Mouse (Mus musculus) embryonic facial prominence, embryonic 11.5 days (tissue): ENCODE measurements around the gene Nfib. TPM values are rescaled to one million over a fixed set of nuclear protein-coding genes. Genes with fewer than 3 reads are reported as not detected.

Experiments
- ATAC-seq: fragments of 200-750 bp; cut with Nextera tagmentation; replicated peaks from 2 replicates; pipeline ENCODE4 v1.8.0; 2017; ENCODE audit warnings: low read depth; ENCODE audit not compliant: insufficient number of reproducible peaks, low FRiP score, low TSS enrichment
- DNase-seq: peaks from one replicate; pipeline ENCODE4 v3.0.0-alpha.2; 2015; ENCODE audit warnings: low spot score
- H3K27ac ChIP-seq: fragments of 300-500 bp; sonication (generic); replicated peaks from 2 replicates; pipeline ENCODE4 v1.5.1; 2014; ENCODE audit warnings: mild to moderate bottlenecking, low read depth, low read length, control low read depth
- H3K27me3 ChIP-seq: fragments of 300-500 bp; sonication (generic); 2 replicates; pipeline ENCODE4 v1.6.1; 2014; ENCODE audit warnings: mild to moderate bottlenecking, low read length, moderate library complexity, mixed read lengths; ENCODE audit not compliant: control insufficient read depth, insufficient read depth
- H3K36me3 ChIP-seq: fragments of 300-500 bp; sonication (generic); replicated peaks from 2 replicates; pipeline ENCODE4 v1.6.1; 2014; ENCODE audit warnings: low read depth, mild to moderate bottlenecking, low read length, moderate library complexity, mixed read lengths; ENCODE audit not compliant: control insufficient read depth, insufficient read depth
- H3K4me1 ChIP-seq: fragments of 300-500 bp; sonication (generic); 2 replicates; pipeline ENCODE4 v1.6.1; 2014; ENCODE audit warnings: low read length, mixed read lengths; ENCODE audit not compliant: control insufficient read depth, insufficient read depth
- H3K4me2 ChIP-seq: fragments of 300-500 bp; sonication (generic); 2 replicates; pipeline ENCODE4 v1.6.1; 2014; ENCODE audit warnings: low read depth, mild to moderate bottlenecking, control low read depth, low read length, moderate library complexity
- H3K4me3 ChIP-seq: fragments of 300-500 bp; sonication (generic); 2 replicates; pipeline ENCODE4 v1.5.1; 2014; ENCODE audit warnings: low read depth, low read length, control low read depth
- H3K9ac ChIP-seq: fragments of 300-500 bp; sonication (generic); replicated peaks from 2 replicates; pipeline ENCODE4 v1.6.1; 2014; ENCODE audit warnings: mild to moderate bottlenecking, control low read depth, low read length
- H3K9me3 ChIP-seq: fragments of 300-500 bp; sonication (generic); replicated peaks from 2 replicates; pipeline ENCODE4 v1.6.1; 2016; ENCODE audit warnings: mild to moderate bottlenecking, low read length, inconsistent platforms, mixed read lengths; ENCODE audit not compliant: control insufficient read depth
- WGBS: fragments of 180-500 bp; shearing (Covaris S2); extraction: QIAGEN DNeasy Blood & Tissue Kit; methylation state at CpG from one replicate; pipeline ENCODE4 v1.1.7; 2014; 5-methylcytosine and 5-hydroxymethylcytosine counted together
- polyA plus RNA-seq: library from polyadenylated mRNA; unstranded; fragments of >200 nt; fragmentation: Nextera tagmentation; extraction: Ambion mirVana; gene quantifications from 2 replicates; pipeline ENCODE4 v1.2.1, GENCODE M21; 2014

Gene Nfib
- polyA plus RNA-seq: 30.9 and 33.3 TPM in 2 replicates

DNA sequence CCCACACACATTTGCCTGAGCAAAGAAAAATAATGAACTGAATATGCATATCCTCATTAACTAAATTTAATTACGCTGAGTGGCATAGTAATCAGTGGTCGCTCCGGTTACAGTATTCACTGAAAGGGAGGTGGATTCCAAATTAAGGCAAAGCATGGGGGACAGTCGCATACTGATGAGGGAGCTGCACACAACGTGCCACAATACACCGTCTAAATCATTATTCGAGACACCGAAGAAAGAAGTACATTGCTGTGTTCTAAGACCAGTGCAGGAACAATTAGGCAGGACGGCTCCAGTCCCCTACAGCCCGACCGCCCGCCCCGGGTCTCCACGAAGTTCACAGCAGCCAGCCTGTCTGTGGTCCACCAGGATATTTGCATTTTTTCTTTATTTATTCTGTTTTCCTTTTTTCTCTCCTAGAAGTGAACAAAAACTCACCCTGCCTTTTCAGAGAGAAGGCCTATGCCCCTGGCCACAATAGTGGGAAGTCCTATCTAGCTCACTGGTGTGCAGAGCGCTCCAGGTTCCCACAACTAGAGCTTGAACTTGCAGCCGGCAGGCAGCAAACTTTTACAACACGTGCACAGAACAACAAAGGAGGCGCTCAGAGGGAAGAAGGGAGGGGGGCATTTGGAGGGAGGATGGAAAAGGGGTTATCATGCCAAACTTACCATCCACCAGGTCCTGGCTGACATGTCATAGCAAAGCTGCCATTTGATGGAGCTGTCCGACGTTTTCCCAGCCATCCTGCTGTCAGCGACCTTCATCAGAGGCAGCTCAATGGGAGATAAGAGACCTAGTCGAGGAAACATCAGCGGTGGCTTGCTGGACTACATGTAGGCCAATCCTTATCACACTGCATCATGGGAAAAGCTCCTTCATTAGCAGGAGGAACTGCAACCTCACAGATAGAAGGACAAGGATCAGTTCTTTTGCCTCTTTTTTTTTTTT, at the start of gene Nfib:
Gene Nfib (minus strand): TSS at position 910 of the 954 bp plus-strand sequence.
- Histone ChIP-seq H3K36me3 (no peaks in the 10 kb centered on the region), H3K27me3 (no peaks in the 10 kb centered on the region), H3K4me1 (no peaks in the 10 kb centered on the region), H3K4me3 (no peak within 1 kb of the TSS; the same call in 1 of the 2 replicates), H3K4me2 (no peak within 1 kb of the TSS), H3K9me3 (no peaks in the 10 kb centered on the region), H3K9ac (no peak within 1 kb of the TSS), H3K27ac (peak within 1 kb of the TSS; percentile 48)
- DNase-seq (no peak), ATAC-seq (peak; percentile 46)
- WGBS: 59% methylated on average over 23 of the region's 23 CpGs

DNA sequence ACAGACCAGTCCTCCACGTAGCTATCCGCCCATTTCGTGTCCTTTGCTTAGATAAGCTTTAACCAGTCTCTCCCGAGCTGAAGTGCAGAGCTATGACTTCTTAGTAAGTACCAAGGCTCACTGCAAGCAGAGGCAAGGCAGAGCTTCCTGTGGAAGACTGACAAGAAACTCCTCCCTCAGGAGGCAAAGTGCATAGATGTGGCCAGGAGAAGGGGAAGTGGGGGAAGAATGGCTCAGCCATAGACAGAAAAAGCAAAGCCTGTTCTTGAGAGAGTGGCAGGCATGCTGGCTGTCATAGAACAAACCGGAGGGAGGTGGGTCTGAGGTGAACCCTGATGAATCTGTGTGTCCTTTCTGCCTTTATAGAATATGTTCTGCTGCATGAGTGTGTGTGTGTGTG, 30.2 kb upstream of the Nfib start:
- Histone ChIP-seq H3K9me3 (no peaks in the 10 kb centered on the region), H3K4me3 (no peak overlapping the region), H3K36me3 (no peaks in the 10 kb centered on the region), H3K4me1 (no peaks in the 10 kb centered on the region), H3K27ac (no peak overlapping the region), H3K9ac (no peak overlapping the region), H3K27me3 (no peaks in the 10 kb centered on the region), H3K4me2 (no peak overlapping the region)
- 66% methylated on average over 5 of the region's 5 CpGs for WGBS
- DNase-seq (no peak), ATAC-seq (no peak)

DNA sequence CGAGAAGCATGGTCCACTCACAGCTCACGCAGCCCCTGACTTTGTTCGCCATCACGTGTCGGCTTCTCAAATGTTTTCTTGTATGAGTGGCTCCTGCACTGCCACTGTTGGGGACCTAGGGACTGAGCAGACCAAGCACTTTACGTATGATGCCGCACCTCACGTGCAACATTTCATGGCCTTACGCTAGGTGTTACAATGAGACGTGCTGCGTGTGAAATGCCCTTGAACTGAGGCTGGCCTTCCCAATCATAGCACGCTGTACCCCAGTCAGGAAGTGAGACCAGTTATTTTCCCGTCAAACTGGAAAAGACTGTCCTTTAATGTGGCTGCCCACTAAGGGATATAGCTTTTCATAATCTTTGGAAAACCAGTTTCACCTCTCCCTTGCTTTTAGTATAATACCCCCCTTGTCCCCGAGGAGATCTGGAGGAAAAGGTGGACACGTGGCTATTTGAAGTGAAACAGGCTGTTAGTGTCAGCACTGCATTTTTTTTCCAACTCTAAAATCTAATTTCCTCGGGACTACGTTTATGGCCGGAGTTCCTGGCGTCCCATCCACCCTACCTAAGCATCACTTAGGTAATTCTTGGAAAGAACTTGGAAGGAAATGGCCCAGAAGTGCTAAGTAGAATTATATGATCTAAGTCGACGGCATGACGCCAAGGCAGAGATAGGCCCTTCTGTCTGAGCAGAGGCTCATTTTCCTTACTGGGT, 29.4 kb upstream of the Nfib start:
- no peak overlapping the region for H3K27ac ChIP-seq
- no peak overlapping the region for H3K4me3 ChIP-seq
- no peaks in the 10 kb centered on the region for H3K4me1 ChIP-seq
- no peaks in the 10 kb centered on the region for H3K9me3 ChIP-seq
- ATAC-seq: no peak
- H3K36me3 ChIP-seq: no peaks in the 10 kb centered on the region
- H3K4me2 ChIP-seq: no peak overlapping the region
- H3K27me3 ChIP-seq: no peaks in the 10 kb centered on the region
- no peak overlapping the region for H3K9ac ChIP-seq
- 80% methylated on average over 22 of the region's 22 CpGs for WGBS
- DNase-seq: no peak

DNA sequence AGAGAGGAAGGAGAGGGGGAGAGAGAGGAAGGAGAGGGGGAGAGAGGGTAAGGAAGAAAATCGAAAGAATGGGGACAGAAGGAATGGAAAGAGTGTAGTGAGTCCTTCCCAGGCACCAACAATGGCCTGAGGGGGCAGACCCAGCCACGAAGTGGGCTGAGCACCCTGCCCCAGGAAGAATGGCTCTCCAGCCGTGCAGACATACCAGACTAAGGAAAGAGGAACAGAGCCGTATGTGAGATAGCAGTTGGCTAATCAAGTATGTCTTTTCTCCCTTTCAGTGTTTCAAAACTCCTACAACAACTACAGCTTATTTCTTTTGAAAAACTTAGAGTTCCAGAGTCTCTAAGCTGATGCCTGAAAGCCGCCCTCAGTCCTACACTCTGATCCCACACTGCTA, 28.8 kb upstream of the Nfib start:
- Histone ChIP-seq H3K4me2 (no peak overlapping the region), H3K36me3 (no peaks in the 10 kb centered on the region), H3K4me1 (no peaks in the 10 kb centered on the region), H3K4me3 (no peak overlapping the region), H3K9ac (no peak overlapping the region), H3K27me3 (no peaks in the 10 kb centered on the region), H3K9me3 (no peaks in the 10 kb centered on the region), H3K27ac (no peak overlapping the region)
- ATAC-seq (no peak), DNase-seq (no peak)
- WGBS: 58% methylated on average over 5 of the region's 5 CpGs

DNA sequence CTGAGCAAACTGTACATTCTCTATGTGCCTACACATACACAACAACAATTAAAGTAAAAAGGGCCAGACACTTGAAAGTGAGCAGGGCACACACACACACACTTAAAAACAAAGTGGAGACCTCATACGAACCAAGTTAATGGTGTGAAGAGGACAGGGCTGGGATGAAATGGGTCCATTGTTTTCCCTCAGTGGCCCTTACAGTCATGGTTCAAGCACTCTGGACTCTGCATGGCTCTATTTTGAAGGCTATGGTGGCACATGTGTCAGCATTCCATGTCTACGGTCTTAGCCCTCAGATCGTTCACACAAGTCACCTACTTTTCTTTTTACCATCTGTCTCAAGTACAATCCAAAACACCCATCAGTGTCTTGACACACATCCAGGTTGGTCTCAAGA, 28.1 kb upstream of the Nfib start:
- H3K9ac ChIP-seq: no peak overlapping the region
- H3K4me2 ChIP-seq: no peak overlapping the region
- no peak overlapping the region for H3K27ac ChIP-seq
- no peaks in the 10 kb centered on the region for H3K4me1 ChIP-seq
- no peak for DNase-seq
- no peaks in the 10 kb centered on the region for H3K36me3 ChIP-seq
- 79% methylated on average over 3 of the region's 3 CpGs for WGBS
- no peak for ATAC-seq
- H3K9me3 ChIP-seq: no peaks in the 10 kb centered on the region
- H3K27me3 ChIP-seq: no peaks in the 10 kb centered on the region
- no peak overlapping the region for H3K4me3 ChIP-seq

DNA sequence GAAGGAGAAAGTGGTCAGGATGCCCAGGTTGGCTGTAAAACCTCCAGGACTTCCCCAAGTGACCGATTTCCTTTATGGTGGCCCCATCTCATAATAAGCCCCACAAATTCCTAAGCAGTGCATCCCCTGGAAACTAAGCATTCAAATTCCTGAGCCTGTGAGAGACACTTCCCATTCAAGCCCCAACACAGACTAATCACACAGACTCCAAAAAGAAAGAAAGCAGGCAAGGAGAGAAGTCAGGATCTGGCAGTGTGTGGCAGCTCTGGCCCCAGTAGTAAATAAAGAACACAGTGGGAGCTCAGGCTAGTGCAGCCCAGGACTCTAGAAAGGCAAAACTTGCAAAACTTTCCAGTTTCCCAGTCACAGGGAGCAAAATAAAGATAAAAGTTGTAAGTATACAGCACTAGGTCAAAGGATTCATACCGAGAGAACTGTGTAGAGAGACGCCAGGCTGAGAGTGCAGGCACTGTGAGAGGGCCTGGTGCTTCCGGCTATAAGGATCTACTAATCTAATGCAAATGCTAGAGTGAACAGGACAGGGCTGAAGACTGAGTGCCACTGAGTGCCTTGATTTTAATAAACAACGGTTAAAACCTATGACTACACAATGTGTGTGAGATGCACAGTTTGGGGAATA, 24.8 kb upstream of the Nfib start:
- H3K27ac ChIP-seq: no peak overlapping the region
- no peak overlapping the region for H3K4me3 ChIP-seq
- H3K9me3 ChIP-seq: no peaks in the 10 kb centered on the region
- H3K4me1 ChIP-seq: no peaks in the 10 kb centered on the region
- no peaks in the 10 kb centered on the region for H3K27me3 ChIP-seq
- ATAC-seq: no peak
- H3K4me2 ChIP-seq: no peak overlapping the region
- 51% methylated on average over 5 of the region's 5 CpGs for WGBS
- no peaks in the 10 kb centered on the region for H3K36me3 ChIP-seq
- H3K9ac ChIP-seq: no peak overlapping the region
- no peak for DNase-seq

DNA sequence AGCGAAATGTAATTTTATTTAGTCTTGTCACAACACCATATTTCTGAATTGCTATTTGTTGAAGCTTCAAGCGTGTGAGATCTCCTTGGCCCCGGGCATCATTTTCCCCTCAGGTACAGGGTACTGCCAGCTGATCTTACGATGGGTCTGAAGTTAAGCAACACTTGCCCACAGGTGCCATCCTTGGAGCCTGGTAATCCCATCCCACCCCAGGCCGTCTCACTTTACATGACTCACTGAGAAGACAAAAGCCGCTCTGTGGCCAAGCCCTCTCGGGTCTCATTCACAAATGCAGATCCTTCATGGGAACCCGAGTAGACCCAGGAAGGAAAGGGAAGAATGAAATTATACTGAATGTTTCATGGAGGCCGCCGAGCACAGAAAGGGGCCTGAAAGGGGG, 18.5 kb upstream of the Nfib start:
- 54% methylated on average over 10 of the region's 10 CpGs for WGBS
- no peak for ATAC-seq

More for the DNA sequence above, 18.5 kb upstream of the Nfib start:
- Histone ChIP-seq H3K4me1 (0 out of 2 replicates have a peak, but pooled peaks cover 2% of the 10 kb centered on the region), H3K27ac (no peak overlapping the region), H3K4me3 (no peak overlapping the region), H3K27me3 (no peaks in the 10 kb centered on the region), H3K9ac (no peak overlapping the region), H3K9me3 (no peaks in the 10 kb centered on the region), H3K4me2 (no peak overlapping the region), H3K36me3 (no peaks in the 10 kb centered on the region)
- DNase-seq: no peak
